Mouse (Mus musculus) mammary gland, adult 2 months (tissue): Measurements from ENCODE around the gene Lpgat1. TPM values are rescaled to one million over a fixed set of nuclear protein-coding genes. Genes with fewer than 3 reads are reported as not detected.

Experiments
- polyA plus RNA-seq: library from polyadenylated mRNA; depleted of rRNA; stranded (reverse); fragments of >200 nt; gene quantifications from 2 replicates; pipeline ENCODE4 v1.2.3, GENCODE M21; 2012; ENCODE audit warnings: low replicate concordance; rRNA removed

The Lpgat1 gene
- 21.2 and 37.3 TPM in 2 replicates for polyA plus RNA-seq

GRCm38 (mm10) chr1:191717601-191718498 is at the start of gene Lpgat1:
Lpgat1 (plus strand) TSS chr1:191717834.

GRCm38 (mm10) chr1:191821326-191822091 is 103.9 kb downstream of the Lpgat1 start, which contains the start of gene Nek2:
Nek2 (plus strand) TSS chr1:191821444.

Other genes with a start within 250 kb of the Lpgat1 start
- 0.67 and 1.0 TPM in 2 replicates for gene Dtl, start 142.3 kb upstream of the Lpgat1 start, polyA plus RNA-seq
- 19.1 and 23.9 TPM in 2 replicates for gene Ints7, start 142.2 kb upstream of the Lpgat1 start, polyA plus RNA-seq
- gene Nek2, start 103.6 kb downstream of the Lpgat1 start, polyA plus RNA-seq = 0.53 and 1.0 TPM in 2 replicates
- 6.9 and 16.4 TPM in 2 replicates for gene Slc30a1, start 188.9 kb downstream of the Lpgat1 start, polyA plus RNA-seq